Mouse (Mus musculus) midbrain, postnatal 0 days (tissue): ENCODE measurements around the gene Akt3. TPM values are rescaled to one million over a fixed set of nuclear protein-coding genes. Genes with fewer than 3 reads are reported as not detected.

ENCODE experiments used
- ATAC-seq: fragments of 200-750 bp; cut with Nextera tagmentation; 2 replicates; pipeline ENCODE4 v1.8.0; 2017; ENCODE audit warnings: moderate number of reproducible peaks, mild to moderate bottlenecking, moderate TSS enrichment, moderate library complexity; ENCODE audit not compliant: low FRiP score
- DNase-seq: peaks from one replicate; pipeline ENCODE4 v3.0.0-alpha.2; 2015; ENCODE audit warnings: low spot score
- H3K27ac ChIP-seq: fragments of 300-500 bp; sonication (generic); 2 replicates; pipeline ENCODE4 v1.5.1; 2014; ENCODE audit warnings: low read depth, mild to moderate bottlenecking, low read length, mixed read lengths
- H3K27me3 ChIP-seq: fragments of 300-500 bp; sonication (generic); 2 replicates; pipeline ENCODE4 v1.6.1; 2014; ENCODE audit warnings: low read length, control low read depth, mixed read lengths; ENCODE audit not compliant: insufficient read depth
- H3K36me3 ChIP-seq: fragments of 300-500 bp; sonication (generic); 2 replicates; pipeline ENCODE4 v1.6.1; 2014; ENCODE audit warnings: low read length, control low read depth, mixed read lengths; ENCODE audit not compliant: insufficient read depth
- H3K4me1 ChIP-seq: fragments of 300-500 bp; sonication (generic); 2 replicates; pipeline ENCODE4 v1.6.1; 2014; ENCODE audit warnings: mild to moderate bottlenecking, control low read depth, antibody characterized with exemption, low read length, mixed read lengths; ENCODE audit not compliant: insufficient read depth
- H3K4me2 ChIP-seq: fragments of 300-500 bp; sonication (generic); 2 replicates; pipeline ENCODE4 v1.6.1; 2014; ENCODE audit warnings: low read depth, mild to moderate bottlenecking, low read length, mixed read lengths; ENCODE audit not compliant: poor library complexity, severe bottlenecking
- H3K4me3 ChIP-seq: fragments of 300-500 bp; sonication (generic); 2 replicates; pipeline ENCODE4 v1.5.1; 2014; ENCODE audit warnings: low read depth, mild to moderate bottlenecking, low read length, moderate library complexity
- H3K9ac ChIP-seq: fragments of 300-500 bp; sonication (generic); replicated peaks from 2 replicates; pipeline ENCODE4 v1.6.1; 2014; ENCODE audit warnings: mild to moderate bottlenecking, low read length, moderate library complexity, mixed read lengths; ENCODE audit not compliant: poor library complexity, severe bottlenecking
- H3K9me3 ChIP-seq: fragments of 300-500 bp; sonication (generic); 2 replicates; pipeline ENCODE4 v1.6.1; 2016; ENCODE audit warnings: low read length, control low read depth
- CTCF ChIP-seq: IDR thresholded peaks from 2 replicates; pipeline ENCODE4 v1.5.1; 2016; ENCODE audit warnings: antibody characterized with exemption, mild to moderate bottlenecking
- WGBS: fragments of 180-500 bp; shearing (Covaris S2); extraction: QIAGEN DNeasy Blood & Tissue Kit; methylation state at CpG from one replicate; pipeline ENCODE4 v1.1.7; 2014; 5-methylcytosine and 5-hydroxymethylcytosine counted together
- polyA plus RNA-seq: library from polyadenylated mRNA; unstranded; fragments of >200 nt; fragmentation: Nextera tagmentation; extraction: Ambion mirVana; gene quantifications from 2 replicates; pipeline ENCODE4 v1.2.1, GENCODE M21; 2015
- total RNA-seq: library from RNA; depleted of rRNA; stranded (reverse); fragments of >200 nt; gene quantifications from 2 replicates; pipeline ENCODE4 v1.2.3, GENCODE M21; 2014

Akt3 gene
- total and polyA plus RNA-seq, 2 experiments from 2014 or later, result 14.5 to 92.6 TPM

GRCm38 (mm10) chr1:177008777-177009176 lies 249.2 kb downstream of the Akt3 start:
- Histone ChIP-seq H3K27ac (no peak overlapping the region), H3K36me3 (no peaks in the 10 kb centered on the region), H3K4me2 (no peak overlapping the region), H3K9me3 (no peaks in the 10 kb centered on the region), H3K4me3 (no peak overlapping the region), H3K4me1 (peaks cover 3% of the 10 kb centered on the region; the same call in 1 of the 2 replicates), H3K27me3 (no peaks in the 10 kb centered on the region), H3K9ac (no peak overlapping the region)
- 72% methylated on average over 1 of the region's 1 CpGs for WGBS
- DNase-seq, result no peak
- no peak for ATAC-seq
- no peak for TF ChIP-seq CTCF

- WGBS, result 89% methylated on average over 3 of the region's 3 CpGs
- ATAC-seq (no peak), DNase-seq (no peak)
- no peak for TF ChIP-seq CTCF
- no peak overlapping the region for H3K4me2 ChIP-seq
- H3K4me1 ChIP-seq, result peaks cover 3% of the 10 kb centered on the region; the same call in 1 of the 2 replicates
- no peak overlapping the region for H3K9ac ChIP-seq
- no peak overlapping the region for H3K27ac ChIP-seq
- no peaks in the 10 kb centered on the region for H3K36me3 ChIP-seq
- H3K27me3 ChIP-seq, result no peaks in the 10 kb centered on the region
- H3K4me3 ChIP-seq, result no peak overlapping the region
- no peaks in the 10 kb centered on the region for H3K9me3 ChIP-seq
Observed at GRCm38 (mm10) chr1:177007405-177007804, 250.6 kb downstream of the Akt3 start.

GRCm38 (mm10) chr1:177004041-177004741 lies 253.8 kb downstream of the Akt3 start:
- no peak overlapping the region for H3K4me2 ChIP-seq
- ATAC-seq (0 out of 2 replicates have a peak, but pooled peaks have one; percentile 51), DNase-seq (no peak)
- H3K27ac ChIP-seq, result no peak overlapping the region
- TF ChIP-seq CTCF, result no peak
- H3K9me3 ChIP-seq, result no peaks in the 10 kb centered on the region
- WGBS, result 62% methylated on average over 4 of the region's 4 CpGs
- no peaks in the 10 kb centered on the region for H3K36me3 ChIP-seq
- H3K4me3 ChIP-seq, result no peak overlapping the region
- H3K4me1 ChIP-seq, result peaks cover 5% of the 10 kb centered on the region; the same call in 1 of the 2 replicates
- H3K9ac ChIP-seq, result no peak overlapping the region
- no peaks in the 10 kb centered on the region for H3K27me3 ChIP-seq

GRCm38 (mm10) chr1:177002951-177003350 lies 255.1 kb downstream of the Akt3 start:
- Histone ChIP-seq H3K27ac (no peak overlapping the region), H3K4me1 (peaks cover 8% of the 10 kb centered on the region), H3K4me2 (no peak overlapping the region), H3K4me3 (no peak overlapping the region), H3K36me3 (no peaks in the 10 kb centered on the region), H3K27me3 (no peaks in the 10 kb centered on the region), H3K9ac (no peak overlapping the region), H3K9me3 (no peaks in the 10 kb centered on the region)
- DNase-seq, result no peak
- no peak for TF ChIP-seq CTCF
- WGBS, result 40% methylated on average over 6 of the region's 6 CpGs
- ATAC-seq, result no peak

- peaks cover 19% of the 10 kb centered on the region for H3K4me1 ChIP-seq
Observed at GRCm38 (mm10) chr1:176999011-176999410, 259.0 kb downstream of the Akt3 start.

More at GRCm38 (mm10) chr1:176999011-176999410, 259.0 kb downstream of the Akt3 start:
- Histone ChIP-seq H3K9ac (no peak overlapping the region), H3K9me3 (no peaks in the 10 kb centered on the region), H3K4me3 (no peak overlapping the region), H3K27me3 (no peaks in the 10 kb centered on the region), H3K27ac (no peak overlapping the region), H3K36me3 (no peaks in the 10 kb centered on the region), H3K4me2 (no peak overlapping the region)
- WGBS, result 16% methylated on average over 6 of the region's 6 CpGs
- peak; percentile 84 for DNase-seq
- ATAC-seq, result peak; percentile 45; the same call in 1 of the 2 replicates
- TF ChIP-seq CTCF, result peak; percentile 64
